Mouse (Mus musculus) CD4-positive naive resting alpha-beta T cell, adult 57 days (primary cell): ENCODE data around the gene Duoxa1. TPM values are rescaled to one million over a fixed set of nuclear protein-coding genes. Genes with fewer than 3 reads are reported as not detected.

Experiments
- total RNA-seq: library from RNA; stranded (reverse); gene quantifications from one replicate; pipeline ENCODE4 v1.2.4, GENCODE M21; 2023

Gene Duoxa1
- total RNA-seq = not detected

DNA sequence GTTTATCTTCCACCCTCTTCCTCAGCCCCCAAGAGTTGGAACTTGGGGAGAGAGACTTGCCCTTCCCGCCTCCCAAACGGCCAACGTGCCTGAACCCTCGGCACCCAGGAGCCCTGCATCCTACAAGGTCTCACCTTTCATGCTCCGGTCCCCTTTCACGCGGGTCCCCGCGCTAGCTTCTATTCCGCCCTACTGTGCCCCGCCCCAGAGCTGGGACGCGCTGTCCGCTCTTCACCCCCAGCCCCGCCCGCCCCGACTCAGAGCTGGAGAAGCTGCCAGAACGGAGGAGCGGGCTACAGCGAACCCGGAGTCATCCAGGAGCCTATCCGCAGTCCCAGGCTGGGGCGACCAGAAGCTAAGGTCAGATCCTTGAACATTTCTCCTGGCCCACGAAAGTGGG is at the start of gene Duoxa1:
TSS of gene Duoxa1 (minus strand) at position 195 of the 400 bp plus-strand sequence.

DNA sequence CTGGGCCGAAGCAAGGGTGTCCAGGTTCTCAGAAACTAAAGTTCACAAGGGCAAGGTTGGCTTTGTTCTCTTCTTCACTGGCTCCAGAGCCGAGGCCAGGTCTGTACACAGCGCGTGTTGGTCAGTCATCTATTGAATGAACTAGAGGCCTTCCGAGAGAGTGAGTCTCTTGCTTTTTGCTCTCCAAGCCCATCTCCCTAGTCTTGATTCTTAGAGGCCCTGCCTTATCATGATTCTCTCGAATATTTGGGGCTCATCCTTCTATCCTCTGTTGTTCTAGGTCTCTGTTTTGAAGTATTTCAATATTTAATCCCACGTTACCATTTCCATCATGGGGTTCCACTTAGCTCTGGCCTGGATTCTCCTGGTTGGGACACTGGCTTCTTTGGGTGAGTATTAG is 1.8 kb upstream of the Duoxa1 start, which contains the start of gene Duox1:
TSS of gene Duox1 (plus strand) at position 301 of the 400 bp plus-strand sequence.

DNA sequence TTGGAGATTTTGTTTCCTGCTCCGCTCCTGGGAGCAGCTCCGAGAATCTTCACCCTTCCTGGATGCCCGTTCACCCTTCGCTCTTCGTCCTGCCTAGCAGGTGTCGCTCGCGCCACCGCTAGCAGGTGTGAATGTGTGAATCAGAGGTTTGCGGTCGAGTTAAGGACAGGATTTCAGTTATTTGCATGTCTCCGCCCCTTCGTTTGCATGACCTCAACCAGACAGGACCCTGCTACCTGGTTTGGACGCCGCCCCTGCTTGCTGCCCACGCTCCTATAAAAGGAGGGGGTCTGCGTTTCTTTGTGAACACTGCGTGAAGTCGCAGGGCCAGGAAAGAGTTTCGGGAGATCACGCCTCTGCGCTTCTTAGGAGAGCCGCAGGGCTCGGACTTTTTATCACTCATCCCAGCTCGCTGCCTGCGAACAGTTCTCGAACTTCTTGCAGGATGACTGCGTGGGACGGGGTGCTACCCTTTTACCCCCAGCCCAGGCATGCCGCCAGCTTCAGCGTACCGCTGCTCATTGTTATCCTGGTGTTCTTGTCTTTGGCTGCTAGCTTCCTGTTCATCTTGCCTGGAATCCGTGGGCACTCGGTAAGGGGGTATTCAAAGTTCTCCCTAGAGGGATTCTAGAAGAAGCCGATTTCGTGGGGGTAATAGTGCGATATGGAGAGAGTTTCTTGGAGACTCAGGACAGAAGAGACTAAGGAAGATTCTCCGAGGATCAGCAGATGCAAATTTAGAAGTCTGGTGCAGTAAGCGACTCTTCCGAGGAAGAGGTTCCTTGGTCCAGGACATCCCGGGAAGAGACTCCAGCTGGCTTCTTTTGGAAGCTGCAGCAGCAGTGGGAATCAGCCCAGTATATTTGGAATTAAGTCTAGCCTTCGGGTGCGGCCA is 14.7 kb downstream of the Duoxa1 start, which contains the start of gene Duoxa2:
TSS of gene Duoxa2 (plus strand) at position 305 of the 895 bp plus-strand sequence.

DNA sequence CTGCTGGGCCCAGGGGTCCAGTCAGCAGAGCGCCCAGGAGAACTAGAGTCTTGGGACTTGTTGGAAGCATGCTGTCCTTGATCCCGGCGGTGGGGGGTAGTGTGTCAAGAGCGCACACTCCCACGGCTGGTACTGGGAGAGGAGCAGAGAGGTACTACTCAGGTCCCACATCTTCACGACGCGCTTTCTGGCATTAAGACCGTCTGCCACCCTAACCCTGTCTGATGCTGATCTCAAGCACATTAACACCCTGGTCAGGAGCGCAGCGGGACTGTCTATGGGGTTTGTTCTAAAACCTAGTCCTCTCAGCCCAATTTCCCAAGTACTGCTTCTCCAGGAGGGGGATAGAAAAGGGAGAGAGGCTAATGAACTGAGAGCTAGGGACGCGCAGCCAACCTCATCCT is 15.4 kb downstream of the Duoxa1 start, which contains the start of gene Duox2:
TSS of gene Duox2 (minus strand) at position 354 of the 404 bp plus-strand sequence.

Other genes starting within 250 kb of the Duoxa1 start
- 27.9 TPM for gene Spg11, start 195.3 kb downstream of the Duoxa1 start, total RNA-seq
- gene B2m, start 166.0 kb downstream of the Duoxa1 start, total RNA-seq = 2,437 TPM
- 1.5 TPM for gene Trim69, start 153.0 kb downstream of the Duoxa1 start, total RNA-seq
- gene Patl2, start 127.5 kb downstream of the Duoxa1 start, total RNA-seq = not detected
- gene Terb2, start 127.5 kb downstream of the Duoxa1 start, total RNA-seq = not detected
- 6.7 TPM for gene Sord, start 79.0 kb downstream of the Duoxa1 start, total RNA-seq
- not detected for gene Duox2, start 15.3 kb downstream of the Duoxa1 start, total RNA-seq
- not detected for gene Duoxa2, start 14.8 kb downstream of the Duoxa1 start, total RNA-seq
- not detected for gene Duox1, start 1.9 kb upstream of the Duoxa1 start, total RNA-seq
- gene Shf, start 55.4 kb upstream of the Duoxa1 start, total RNA-seq = 13.2 TPM
- 124 TPM for gene Slc28a2, start 112.7 kb upstream of the Duoxa1 start, total RNA-seq
- 30.9 TPM for gene Gm14085, start 171.2 kb upstream of the Duoxa1 start, total RNA-seq